Mouse (Mus musculus) testis, postnatal 10 days (tissue): Measurements from ENCODE around the gene Dkkl1.

Experiments used
- DNase-seq: peaks from one replicate; pipeline ENCODE4 v3.0.0; 2021; ENCODE audit warnings: low spot score

Dkkl1 gene

DNA sequence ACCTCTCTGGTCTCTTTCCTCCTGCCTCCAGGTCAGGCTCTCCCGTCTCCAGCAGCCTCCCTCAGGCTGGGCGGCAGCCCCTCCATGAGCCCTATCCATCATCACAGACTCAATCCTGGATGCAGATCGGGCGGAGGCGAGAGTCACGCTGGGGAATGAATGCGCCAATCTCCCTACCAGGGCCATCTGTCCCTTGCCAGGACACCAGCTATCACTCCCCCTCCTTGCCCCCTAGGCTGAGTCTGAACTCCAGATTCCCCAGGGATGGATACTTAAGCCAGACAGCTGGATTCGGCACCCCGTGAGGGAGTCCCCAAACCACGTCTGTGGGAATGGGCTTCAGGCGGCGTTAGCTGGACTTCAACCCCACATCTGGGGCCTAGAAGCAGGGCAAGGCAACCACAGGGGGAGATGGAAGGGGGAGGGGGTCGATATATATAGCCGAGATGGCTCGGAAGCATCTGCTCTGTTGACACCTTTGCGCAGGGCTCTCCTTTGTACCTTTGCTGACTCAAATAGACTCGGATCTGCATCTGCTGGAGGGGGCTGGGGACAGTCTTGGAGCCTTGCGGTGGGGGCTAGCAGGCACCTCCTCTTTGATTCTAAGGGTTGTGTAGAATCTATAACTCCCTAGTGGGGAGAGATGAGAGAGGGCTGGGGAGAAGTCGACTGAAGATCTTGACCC lies 44.0 kb downstream of the Dkkl1 start:
- DNase-seq: no peak

DNA sequence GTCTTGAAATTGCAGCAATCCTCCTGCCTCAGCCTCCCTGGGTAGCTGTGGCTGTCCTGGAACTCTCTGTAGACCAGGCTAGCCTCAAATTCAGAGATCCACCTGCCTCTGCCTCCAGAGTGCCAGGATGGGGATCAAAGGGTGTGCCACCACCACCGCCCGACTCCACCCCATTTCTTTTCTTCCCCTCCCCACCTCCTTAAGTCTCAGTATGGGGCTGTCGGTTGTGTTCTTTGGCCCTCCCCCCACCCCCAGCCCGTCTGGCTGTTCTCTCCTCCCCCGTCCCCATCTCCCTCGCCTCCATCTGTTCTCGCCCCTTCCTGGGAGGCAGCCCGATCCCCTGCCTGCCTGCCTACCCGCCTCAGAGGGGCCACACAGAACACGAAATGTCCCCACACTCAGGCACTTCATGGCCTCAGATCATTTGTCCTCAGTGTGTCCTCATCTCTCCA lies 45.0 kb downstream of the Dkkl1 start:
- DNase-seq: no peak

DNA sequence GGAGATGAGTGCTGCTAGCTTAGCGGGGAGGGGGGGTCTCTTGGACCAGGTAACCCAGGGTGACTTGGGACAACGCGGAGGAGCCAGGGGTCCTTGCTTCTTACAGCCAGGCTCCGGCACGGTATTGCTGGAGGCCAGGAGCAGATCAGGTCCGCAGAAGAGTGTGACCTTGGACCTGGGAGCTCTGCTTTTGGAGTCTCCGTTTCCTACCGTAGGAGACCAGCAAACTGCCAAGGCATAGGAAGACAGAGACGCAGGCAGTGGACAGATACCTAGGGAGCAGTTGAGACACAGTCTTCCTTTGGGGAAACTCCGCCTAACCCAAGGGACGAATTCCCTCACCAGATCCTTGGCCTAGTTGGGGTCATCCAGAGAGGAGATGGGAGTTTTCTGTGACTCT lies 46.2 kb downstream of the Dkkl1 start:
- no peak for DNase-seq

DNA sequence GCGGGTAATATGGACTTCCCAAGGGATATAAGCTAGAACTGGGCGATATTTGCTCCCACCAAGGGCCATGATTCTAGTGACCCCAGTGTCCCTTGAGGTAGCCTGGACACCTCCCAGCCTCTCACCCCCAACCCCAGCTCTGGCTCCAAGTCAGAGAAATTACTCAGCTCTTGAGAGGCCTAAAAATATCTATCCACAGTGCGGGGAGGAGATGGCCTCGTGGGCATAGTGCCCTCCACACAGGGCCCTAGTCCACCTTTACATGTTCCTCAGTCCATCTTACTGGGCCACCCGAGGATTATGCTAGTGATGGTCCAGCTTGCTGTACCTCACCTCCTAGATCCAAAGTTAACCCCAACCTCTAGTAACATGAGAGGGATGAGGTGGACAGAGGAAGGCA lies 47.1 kb downstream of the Dkkl1 start:
- no peak for DNase-seq

DNA sequence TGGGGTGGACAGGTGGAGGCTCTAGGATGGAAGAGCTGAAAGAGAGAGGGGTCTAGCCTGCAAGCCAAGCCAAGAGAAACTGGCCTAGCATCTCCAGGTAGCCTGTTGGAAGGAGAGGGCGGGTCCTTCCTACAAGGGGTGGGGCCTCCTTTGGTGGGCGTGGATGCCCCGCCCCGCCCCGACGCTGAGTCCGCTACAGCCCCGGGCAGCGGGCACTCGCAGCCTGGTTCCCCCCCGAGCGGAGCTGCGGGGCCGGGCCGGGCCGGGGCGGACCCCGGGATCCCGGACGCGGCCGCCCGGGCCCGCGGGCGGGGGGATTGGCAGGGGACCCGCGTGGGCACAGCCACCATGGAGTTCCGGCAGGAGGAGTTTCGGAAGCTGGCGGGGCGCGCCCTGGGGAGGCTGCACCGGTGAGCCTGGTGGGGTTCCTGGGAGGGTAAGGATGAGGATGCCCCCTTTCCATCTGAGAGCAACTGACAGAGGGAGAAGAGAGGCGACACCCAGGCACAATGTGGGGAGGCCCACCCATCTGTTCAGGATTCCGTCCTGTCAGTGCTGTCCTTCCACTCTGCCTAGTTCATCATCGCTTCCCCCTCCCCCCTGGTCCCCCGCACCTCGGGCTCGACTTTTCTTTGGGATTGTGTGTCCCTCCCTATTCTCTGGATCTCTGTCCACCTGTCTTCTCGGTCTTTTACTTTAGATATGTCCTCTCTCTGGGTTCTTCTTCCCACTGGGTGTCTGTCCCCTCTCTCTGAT lies 48.0 kb downstream of the Dkkl1 start, which contains the start of gene Slc17a7:
Gene Slc17a7 (plus strand): TSS at position 215 of the 756 bp plus-strand sequence.
- DNase-seq: no peak

GRCm38 (mm10) chr7:45162996-45163615 lies 48.8 kb downstream of the Dkkl1 start:
- no peak for DNase-seq

- no peak for DNase-seq
Observed at GRCm38 (mm10) chr7:45162551-45162950, 49.4 kb downstream of the Dkkl1 start.

GRCm38 (mm10) chr7:45161612-45162473 lies 50.1 kb downstream of the Dkkl1 start:
- DNase-seq: peak; percentile 97

DNA sequence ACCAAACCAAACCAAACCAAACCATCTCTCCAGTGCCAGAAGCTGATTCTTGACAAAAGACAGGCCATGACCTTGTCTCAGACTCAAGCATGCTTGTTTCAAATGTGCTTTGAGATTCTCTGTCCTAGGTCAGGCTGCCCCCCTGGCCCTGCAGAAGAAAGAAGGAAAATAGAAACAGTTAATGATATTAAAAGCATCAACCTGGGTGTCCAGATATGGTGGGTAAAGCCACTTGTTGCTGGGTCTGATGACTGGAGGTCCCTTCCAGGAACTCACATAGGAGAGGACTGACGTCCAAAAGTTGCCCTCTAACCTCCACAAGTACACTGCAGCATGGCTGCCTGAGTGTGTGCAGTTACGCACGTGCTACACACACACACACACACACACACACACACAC lies 51.1 kb downstream of the Dkkl1 start:
- no peak for DNase-seq

DNA sequence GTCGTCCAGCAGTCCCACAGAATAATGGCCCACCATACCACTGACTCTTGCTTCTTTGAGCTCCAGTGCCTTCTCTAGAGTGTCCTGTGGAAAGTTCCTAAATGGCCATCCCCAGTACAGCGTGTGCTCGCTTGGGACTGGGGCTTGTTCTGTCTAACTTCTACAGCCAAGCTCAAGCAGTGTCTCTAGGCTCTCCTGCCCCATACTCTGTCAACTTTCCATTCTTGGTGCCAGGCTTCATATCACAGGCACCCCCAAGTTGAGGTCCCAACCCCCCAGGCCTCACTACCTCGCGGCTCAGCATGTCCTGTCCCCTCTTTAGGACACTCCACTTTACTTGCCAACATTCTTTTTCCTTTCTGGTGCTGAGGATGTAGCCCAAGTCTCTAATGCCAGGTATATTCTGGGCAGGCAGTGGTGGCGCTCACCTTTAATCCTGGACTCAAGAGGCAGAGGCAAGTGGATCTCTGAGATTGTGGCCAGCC lies 51.6 kb downstream of the Dkkl1 start:
- DNase-seq: no peak

GRCm38 (mm10) chr7:45158991-45159390 lies 53.0 kb downstream of the Dkkl1 start:
- no peak for DNase-seq
